Mouse (Mus musculus) cerebral cortex, adult 2 months (tissue): Measurements from ENCODE around the gene Vcp.

Experiments
- WGBS: fragments of 180-500 bp; shearing (Covaris S2); methylation state at CpG from one replicate; pipeline ENCODE4 v1.1.7; 2018; 5-methylcytosine and 5-hydroxymethylcytosine counted together

The Vcp gene

DNA sequence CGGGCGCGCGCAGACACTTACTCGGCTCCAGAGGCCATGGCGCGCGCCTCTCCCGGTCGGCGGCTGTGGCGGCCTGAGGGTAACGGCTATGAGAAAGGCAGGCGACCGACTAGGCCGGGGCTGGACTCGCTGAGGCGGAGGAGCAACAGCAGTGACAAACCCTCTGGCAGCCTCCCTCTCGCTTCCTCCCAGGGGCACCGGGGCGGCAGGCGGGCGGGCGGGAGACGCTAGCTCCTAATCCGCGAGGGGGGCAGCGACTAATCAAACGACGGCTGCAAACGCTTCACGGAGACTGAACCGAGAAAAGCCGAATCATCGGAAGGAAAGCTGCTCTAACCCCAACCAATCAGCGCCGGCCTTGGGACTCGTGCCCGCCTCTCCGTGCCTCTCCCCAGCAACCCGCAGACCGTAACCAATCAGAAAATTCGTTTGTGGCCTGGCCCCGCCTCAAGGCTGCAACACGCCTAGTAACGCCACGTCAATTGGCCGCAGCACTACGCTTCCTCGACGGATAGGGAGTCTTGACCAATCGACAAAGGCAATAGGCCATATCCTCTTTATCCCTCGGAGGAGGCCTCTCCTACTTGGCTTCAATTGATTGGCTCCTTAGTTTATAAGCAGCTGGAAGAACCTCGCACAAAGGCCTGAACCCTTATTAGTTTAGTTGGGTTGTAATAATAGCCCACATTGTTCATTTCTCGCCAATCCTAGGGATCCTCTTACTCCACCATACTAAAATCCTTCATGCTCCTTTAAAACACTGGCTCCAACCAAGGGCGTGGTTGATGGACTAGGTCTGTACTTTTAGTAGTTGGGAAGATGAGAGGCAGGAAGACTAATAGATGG is at the start of gene Vcp:
Vcp (minus strand) TSS at position 367 of the 846 bp plus-strand sequence.
- 1% methylated on average over 56 of the region's 56 CpGs for WGBS

DNA sequence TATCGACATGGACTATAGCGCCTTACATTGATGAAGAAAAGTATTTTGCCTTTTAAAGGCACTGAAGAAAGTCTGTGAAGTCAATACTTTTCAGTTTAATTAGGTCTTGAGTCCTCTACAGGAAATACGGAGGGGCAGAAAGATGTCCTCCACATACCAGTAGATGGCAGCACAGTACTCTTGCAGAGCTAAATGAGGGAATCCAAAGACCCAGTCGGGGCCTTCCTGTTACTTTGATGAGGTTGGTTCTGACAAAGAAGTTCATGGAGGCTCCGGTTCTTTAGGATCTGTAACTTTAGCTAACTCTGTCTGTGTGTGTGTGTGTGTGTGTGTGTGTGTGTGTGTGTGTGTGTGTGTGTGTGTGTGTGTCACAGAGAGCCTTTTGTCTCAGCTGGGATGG is 46.9 kb upstream of the Vcp start:
- WGBS, result under 1% methylated on average over 5 of the region's 5 CpGs

- 21% methylated on average over 5 of the region's 5 CpGs for WGBS
Observed at GRCm38 (mm10) chr4:43046607-43047006, 46.3 kb upstream of the Vcp start.

GRCm38 (mm10) chr4:43045659-43046302 is 45.5 kb upstream of the Vcp start, which contains the start of gene Fam214b:
Gene Fam214b, minus strand, starts transcription at chr4:43046220.
- under 1% methylated on average over 33 of the region's 33 CpGs for WGBS

GRCm38 (mm10) chr4:43045285-43045658 is 45.0 kb upstream of the Vcp start:
- whole genome bisulfite sequencing, result 4% methylated on average over 13 of the region's 13 CpGs

DNA sequence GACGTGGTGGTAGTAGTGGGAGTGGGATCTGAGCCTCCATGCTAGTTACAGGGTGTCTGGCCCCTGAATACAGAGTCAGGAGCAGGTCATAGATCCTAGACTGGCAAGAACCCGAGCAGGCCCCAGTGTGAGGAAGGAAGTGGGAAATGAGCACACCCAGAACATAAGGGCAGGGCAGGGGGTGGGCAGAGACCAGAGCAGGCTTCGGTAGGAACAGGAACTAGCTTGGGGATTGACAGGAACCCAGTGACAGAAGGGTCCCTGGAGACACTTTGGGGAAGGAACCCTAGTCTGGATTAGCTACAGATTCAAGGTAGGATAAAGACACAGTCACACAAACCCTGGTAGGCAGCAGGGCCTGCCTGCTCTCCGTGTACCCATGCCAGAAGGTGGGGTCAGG is 44.4 kb upstream of the Vcp start:
- WGBS, result 20% methylated on average over 4 of the region's 4 CpGs

- WGBS, result 14% methylated on average over 7 of the region's 7 CpGs
Observed at GRCm38 (mm10) chr4:43043644-43044357, 43.5 kb upstream of the Vcp start.

- 66% methylated on average over 9 of the region's 9 CpGs for WGBS
Observed at GRCm38 (mm10) chr4:43040881-43041547, 40.7 kb upstream of the Vcp start.

DNA sequence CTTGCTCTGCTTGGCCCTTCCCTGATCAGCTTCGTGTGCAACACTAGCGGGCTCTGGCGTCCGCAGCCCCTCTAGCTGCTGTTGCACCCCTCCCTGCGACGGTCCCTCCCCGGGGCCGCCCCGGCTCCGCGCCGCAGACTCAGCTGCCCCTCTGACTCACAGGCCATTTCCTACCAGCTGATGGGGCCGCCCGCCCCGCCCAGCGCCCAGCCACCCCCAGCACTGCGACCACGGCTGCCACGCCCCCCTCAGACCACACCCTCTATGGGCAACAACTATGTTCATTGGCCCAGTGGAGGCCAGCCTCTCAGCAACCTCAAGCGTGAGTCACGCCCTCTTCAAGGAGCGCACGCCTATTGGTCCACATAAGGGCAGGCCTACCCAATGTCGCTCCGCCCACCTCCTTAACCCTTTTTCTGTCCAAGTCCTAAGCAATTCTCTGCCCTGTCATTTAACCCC is 39.8 kb upstream of the Vcp start:
- WGBS, result under 1% methylated on average over 25 of the region's 25 CpGs

GRCm38 (mm10) chr4:43039609-43040008 is 39.3 kb upstream of the Vcp start:
- WGBS, result 2% methylated on average over 11 of the region's 11 CpGs

DNA sequence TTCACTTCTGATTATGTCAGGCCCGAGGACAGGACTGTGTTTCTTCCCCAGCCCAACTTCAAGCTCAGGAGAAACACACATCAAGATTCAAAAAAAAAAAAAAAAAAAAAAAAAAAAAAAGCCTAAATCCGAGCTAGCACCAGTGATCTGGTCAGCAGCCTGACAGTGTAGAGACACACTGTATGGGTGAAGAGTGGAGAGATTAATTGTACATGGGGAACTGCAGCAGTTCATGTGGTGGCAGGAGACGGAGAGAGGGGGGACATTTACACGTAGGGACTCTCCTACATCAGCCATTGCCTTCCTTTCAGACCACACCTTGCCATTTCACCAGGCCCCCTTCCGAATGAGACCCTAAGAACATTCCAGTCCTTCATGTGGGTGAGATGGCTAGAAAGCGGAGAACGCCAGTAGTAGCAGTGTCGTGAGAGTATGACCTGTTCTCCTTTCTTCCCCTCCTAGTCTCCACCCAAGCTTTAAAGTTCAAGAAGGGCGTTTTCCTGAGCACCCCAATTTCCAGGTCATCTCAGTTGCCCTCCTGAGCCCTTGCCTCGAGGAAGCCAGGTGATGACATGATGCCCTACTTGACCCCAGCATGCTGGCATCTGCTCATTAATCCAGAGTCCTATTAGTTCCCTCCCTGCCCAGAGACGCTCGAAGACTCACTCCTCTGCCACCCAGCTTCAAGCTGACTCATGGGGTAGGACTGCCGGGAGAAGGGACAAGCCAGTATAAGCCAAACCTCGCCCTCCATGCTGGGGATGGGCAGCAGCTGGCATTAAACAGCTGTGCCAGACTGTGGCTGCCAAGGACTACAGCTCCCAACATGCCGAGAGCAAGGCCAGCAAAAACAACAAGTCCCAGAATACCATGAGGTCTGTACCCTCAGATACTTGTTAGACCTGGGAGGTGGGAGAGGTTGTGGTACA is 38.5 kb upstream of the Vcp start:
- 28% methylated on average over 15 of the region's 15 CpGs for WGBS

DNA sequence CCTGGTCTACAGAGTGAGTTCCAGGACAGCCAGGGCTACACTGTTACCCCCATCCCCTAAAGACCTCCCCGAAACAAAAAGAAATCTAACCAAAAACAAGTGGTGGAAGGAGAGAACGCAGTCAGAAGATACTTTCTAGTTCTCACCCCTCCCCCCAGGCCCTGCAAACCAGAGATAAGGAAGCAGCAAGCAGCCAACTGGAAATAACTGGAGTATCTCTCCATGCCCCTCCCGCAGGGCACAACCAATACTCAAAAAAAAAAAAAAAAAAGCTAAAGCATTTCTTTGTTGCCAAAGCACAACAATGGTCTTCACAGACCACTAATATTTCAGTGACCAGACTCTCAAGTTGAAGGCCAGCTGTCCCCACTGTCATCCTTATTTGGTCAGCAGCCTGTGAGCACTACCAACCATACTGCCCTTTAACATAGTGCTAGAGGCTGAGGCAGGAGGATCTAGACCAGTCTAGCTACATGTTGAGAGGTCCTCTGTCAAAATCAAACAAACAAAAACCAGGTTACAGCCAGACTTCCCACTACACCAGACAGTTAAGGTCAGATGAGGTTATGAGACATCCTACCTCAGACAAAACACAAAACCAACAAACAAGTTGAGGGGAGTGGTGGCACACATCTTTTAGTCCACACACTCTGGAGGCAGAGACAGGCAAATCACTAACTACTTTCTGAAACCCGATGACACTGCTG is 37.7 kb upstream of the Vcp start:
- WGBS, result 65% methylated on average over 4 of the region's 4 CpGs

DNA sequence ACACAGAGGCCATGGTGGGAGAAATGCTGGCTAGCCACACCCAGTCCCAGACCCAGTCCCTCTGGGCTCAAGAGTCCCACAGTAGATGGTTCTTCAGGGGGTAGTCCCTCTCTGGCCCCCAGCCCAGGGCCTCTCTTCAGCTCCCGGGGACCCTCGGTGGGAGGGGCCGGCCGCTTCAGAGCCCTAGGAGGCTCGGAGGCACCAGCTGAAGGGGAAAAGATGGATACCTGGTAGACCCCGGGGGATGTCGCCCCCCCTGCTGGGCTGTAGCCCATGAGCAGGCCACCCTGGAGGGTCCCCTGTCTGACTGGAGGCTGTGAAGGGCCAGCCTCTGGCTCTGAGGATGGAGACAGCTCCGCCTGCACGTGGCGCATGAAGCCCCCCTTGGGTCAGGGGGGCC is 36.0 kb upstream of the Vcp start:
- 86% methylated on average over 10 of the region's 10 CpGs for WGBS

DNA sequence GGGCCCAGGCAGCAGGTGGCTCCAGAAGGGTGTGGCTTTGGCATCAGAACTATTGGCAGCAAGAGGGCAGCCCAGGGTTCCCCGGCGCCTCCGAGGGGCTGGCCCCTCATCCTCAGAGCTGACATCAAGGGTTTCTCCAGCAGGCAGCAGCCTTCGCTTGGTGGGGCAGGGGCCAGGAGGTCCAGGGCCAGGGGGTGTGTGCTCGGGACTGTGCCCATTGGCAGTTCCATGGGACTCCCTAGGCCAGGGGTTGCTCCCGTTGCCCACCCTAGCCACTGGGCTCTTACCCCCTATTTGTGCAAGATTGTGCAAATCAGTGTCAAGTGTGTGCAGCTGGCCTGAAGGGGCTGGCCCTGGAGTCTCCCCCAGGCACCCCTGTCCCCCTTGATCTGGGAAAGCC is 35.5 kb upstream of the Vcp start:
- WGBS, result 84% methylated on average over 6 of the region's 6 CpGs

DNA sequence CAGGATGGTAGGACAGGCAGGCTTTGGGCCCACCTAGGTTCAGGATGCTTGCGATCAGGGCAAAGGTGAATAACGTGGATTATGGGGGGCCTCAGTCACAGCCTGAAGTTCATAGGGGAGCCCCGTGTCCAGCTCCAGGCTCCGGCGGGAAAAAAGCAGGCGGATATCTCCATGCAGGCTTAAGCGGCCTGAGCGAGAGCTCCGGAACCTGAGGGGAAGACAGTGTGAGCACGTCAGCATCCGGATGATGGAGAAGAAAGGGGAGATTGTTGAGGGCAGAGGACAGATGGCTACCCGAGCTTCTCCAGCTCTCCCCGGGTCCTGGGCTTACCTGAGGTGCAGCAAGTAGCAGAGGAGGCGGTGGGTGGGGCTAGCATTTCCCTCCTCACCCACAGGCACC is 33.2 kb upstream of the Vcp start:
- WGBS, result 85% methylated on average over 14 of the region's 14 CpGs

- 86% methylated on average over 1 of the region's 1 CpGs for WGBS
Observed at GRCm38 (mm10) chr4:43032501-43032900, 32.2 kb upstream of the Vcp start.

- WGBS, result 1% methylated on average over 38 of the region's 38 CpGs
Observed at GRCm38 (mm10) chr4:43031237-43031995, 31.1 kb upstream of the Vcp start, which contains the start of gene Stoml2. Gene Stoml2, minus strand, starts transcription at chr4:43031710.

DNA sequence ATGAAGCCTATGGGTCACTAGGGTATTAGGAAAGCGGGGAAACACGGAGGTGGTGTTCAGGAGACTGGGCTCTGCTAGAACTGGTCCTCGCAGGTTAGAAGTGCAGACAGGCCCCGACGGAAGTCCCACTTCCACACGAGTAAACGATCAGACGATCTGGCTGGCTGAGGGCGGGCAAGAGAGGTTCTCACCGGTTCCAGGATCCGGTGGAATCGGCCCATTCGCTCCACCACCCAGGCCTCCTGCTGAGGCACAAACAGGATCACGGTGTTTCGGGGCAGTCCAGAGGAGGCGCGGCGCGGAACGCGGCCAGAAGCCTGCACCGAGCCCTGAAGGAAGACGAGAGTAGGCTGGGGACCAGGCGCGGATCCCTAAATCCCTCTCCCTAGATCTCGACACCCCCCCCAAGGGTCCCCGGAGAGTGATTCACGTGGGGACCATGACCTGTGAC is 30.5 kb upstream of the Vcp start:
- under 1% methylated on average over 28 of the region's 28 CpGs for WGBS

DNA sequence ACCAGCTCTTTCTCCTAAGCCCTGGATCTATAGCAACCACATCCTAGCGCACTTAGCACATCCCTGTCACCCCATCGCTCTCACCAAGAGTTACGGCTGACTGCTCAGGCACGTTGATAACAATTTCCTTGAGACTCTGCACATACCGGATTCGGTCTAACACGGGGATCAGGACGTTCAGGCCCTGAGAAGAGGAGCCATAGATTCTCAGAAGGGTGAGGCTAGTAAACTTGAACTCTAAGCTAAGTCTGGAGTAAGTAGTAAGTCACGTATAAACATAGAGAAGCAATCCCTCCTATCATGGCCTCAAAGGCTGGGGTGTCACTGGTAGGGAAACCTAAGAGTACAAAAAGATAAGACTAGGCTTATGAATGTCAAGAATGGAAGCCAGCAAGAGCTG is 30.0 kb upstream of the Vcp start:
- WGBS, result 78% methylated on average over 9 of the region's 9 CpGs
